Mouse (Mus musculus) CD8-positive naive resting alpha-beta T cell, adult 2 months (primary cell): Measurements from ENCODE around the gene Ctdsp1.

Source experiments
- DNase-seq, 2 experiments: peaks; one replicate each; pipeline ENCODE4 v3.0.0; 2022; ENCODE audit warnings: low read depth in 2 of 2, low spot score in 2 of 2

The Ctdsp1 gene

GRCm38 (mm10) chr1:74390924-74391748, at the start of gene Ctdsp1:
TSS of gene Ctdsp1 (plus strand) at chr1:74391509.
- DNase-seq = peak; percentile 83 to 91

- no peak for DNase-seq
Observed at GRCm38 (mm10) chr1:74341898-74342297, 49.4 kb upstream of the Ctdsp1 start.

- no peak for DNase-seq
Observed at GRCm38 (mm10) chr1:74342308-74342707, 49.0 kb upstream of the Ctdsp1 start.

- no peak for DNase-seq
Observed at GRCm38 (mm10) chr1:74343161-74343560, 48.1 kb upstream of the Ctdsp1 start.

- no peak for DNase-seq
Observed at GRCm38 (mm10) chr1:74344163-74344916, 47.0 kb upstream of the Ctdsp1 start.

GRCm38 (mm10) chr1:74351185-74351769, 40.0 kb upstream of the Ctdsp1 start:
- DNase-seq = no peak

- no peak for DNase-seq
Observed at GRCm38 (mm10) chr1:74352532-74353096, 38.7 kb upstream of the Ctdsp1 start.

- no peak for DNase-seq
Observed at GRCm38 (mm10) chr1:74353453-74354229, 37.7 kb upstream of the Ctdsp1 start.

- DNase-seq = no peak
Observed at GRCm38 (mm10) chr1:74357531-74357930, 33.8 kb upstream of the Ctdsp1 start.

- DNase-seq = no peak
Observed at GRCm38 (mm10) chr1:74359952-74360517, 31.3 kb upstream of the Ctdsp1 start.

- DNase-seq = peak; percentile 28 to 46
Observed at GRCm38 (mm10) chr1:74361812-74362211, 29.5 kb upstream of the Ctdsp1 start, which contains the start of gene Catip. TSS of gene Catip (plus strand) at chr1:74362108.

GRCm38 (mm10) chr1:74362325-74363229, 28.7 kb upstream of the Ctdsp1 start:
- no peak for DNase-seq

GRCm38 (mm10) chr1:74363437-74363836, 27.9 kb upstream of the Ctdsp1 start:
- DNase-seq = no peak

GRCm38 (mm10) chr1:74364270-74364669, 27.0 kb upstream of the Ctdsp1 start:
- no peak for DNase-seq

GRCm38 (mm10) chr1:74367886-74368645, 23.2 kb upstream of the Ctdsp1 start:
- DNase-seq = no peak

GRCm38 (mm10) chr1:74370040-74370439, 21.3 kb upstream of the Ctdsp1 start:
- no peak for DNase-seq

- no peak for DNase-seq
Observed at GRCm38 (mm10) chr1:74373372-74373771, 17.9 kb upstream of the Ctdsp1 start.

GRCm38 (mm10) chr1:74374980-74375379, 16.3 kb upstream of the Ctdsp1 start, which contains the start of gene Slc11a1:
TSS of gene Slc11a1 (plus strand) at chr1:74375195.
- DNase-seq = no peak
